Mouse (Mus musculus): ENCODE measurements at regions not wholly inside any gene's neighbourhood (a gene's known extent, or its start where the extent isn't known, plus 50 kb on each side); places are given as distances from the start of the nearest gene placed in this dataset.

DNA sequence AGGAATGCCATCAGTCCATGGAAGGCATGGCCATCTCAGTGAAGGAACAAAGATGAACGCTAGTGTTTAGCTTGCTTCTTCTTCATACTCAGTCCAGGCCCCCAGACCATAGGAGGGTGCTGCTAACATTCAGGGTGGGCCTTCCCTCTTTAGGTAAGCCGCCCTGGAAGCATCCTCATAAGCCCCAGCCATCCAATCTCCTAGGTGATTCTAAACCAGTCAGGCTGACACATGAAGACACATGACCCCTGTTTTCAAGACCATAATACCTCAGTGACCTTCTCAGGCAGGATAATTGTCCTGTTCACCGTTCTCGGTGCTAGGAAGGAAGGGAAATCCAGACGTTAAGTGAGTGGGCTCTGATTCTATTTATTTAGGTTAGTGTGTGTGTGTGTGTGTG is 119.2 kb upstream of the Hes1 start:
- TF ChIP-seq CTCF (IDR thresholded peaks at IDR 0.05; ENCODE audit: low read depth, low read length) (no peak), POLR2A (IDR thresholded peaks at IDR 0.05; ENCODE audit: extremely low read depth, insufficient read depth, low read length) (no peak)
